Mouse (Mus musculus) liver, adult 2 months (tissue): ENCODE measurements around the gene Slc25a19.

Source experiments
- CTCF ChIP-seq: fragments of 200-500 bp; IDR thresholded peaks from 2 replicates; pipeline ENCODE4 v1.5.1; 2011; ENCODE audit warnings: low read depth, low read length, control low read depth
- POLR2A ChIP-seq: fragments of 200-500 bp; IDR thresholded peaks from 2 replicates; pipeline ENCODE4 v1.6.1; 2011; ENCODE audit warnings: low read length, control low read depth; ENCODE audit not compliant: insufficient read depth; ENCODE audit errors: extremely low read depth

- no peak for TF ChIP-seq CTCF
- no peak for TF ChIP-seq POLR2A
Measured at GRCm38 (mm10) chr11:115654128-115654527, 26.0 kb upstream of the Slc25a19 start.
